Mouse (Mus musculus) forebrain, embryonic 10.5 days (tissue): ENCODE data around the gene 1700042G07Rik. TPM values are rescaled to one million over a fixed set of nuclear protein-coding genes. Genes with fewer than 3 reads are reported as not detected.

Experiments used
- DNase-seq: peaks from one replicate; pipeline ENCODE4 v3.0.0-alpha.2; 2017; ENCODE audit warnings: low spot score; ENCODE audit errors: extremely low spot score
- H3K27ac ChIP-seq: fragments of 300-500 bp; sonication (generic); 2 replicates; pipeline ENCODE4 v1.5.1; 2016; ENCODE audit warnings: mild to moderate bottlenecking
- H3K27me3 ChIP-seq: fragments of 300-500 bp; sonication (generic); 2 replicates; pipeline ENCODE4 v1.6.1; 2016; ENCODE audit warnings: mild to moderate bottlenecking; ENCODE audit not compliant: poor library complexity, severe bottlenecking
- H3K36me3 ChIP-seq: fragments of 300-500 bp; sonication (generic); replicated peaks from 2 replicates; pipeline ENCODE4 v1.6.1; 2016; ENCODE audit warnings: mild to moderate bottlenecking, moderate library complexity
- H3K4me1 ChIP-seq: fragments of 300-500 bp; sonication (generic); 2 replicates; pipeline ENCODE4 v1.6.1; 2016
- H3K4me3 ChIP-seq: fragments of 300-500 bp; sonication (generic); 2 replicates; pipeline ENCODE4 v1.5.1; 2016; ENCODE audit warnings: mild to moderate bottlenecking, moderate library complexity
- H3K9me3 ChIP-seq: fragments of 300-500 bp; sonication (generic); 2 replicates; pipeline ENCODE4 v1.6.1; 2016; ENCODE audit warnings: mild to moderate bottlenecking, moderate library complexity
- WGBS: fragments of 180-500 bp; shearing (Covaris S2); methylation state at CpG from one replicate; pipeline ENCODE4 v1.1.7; 2016; 5-methylcytosine and 5-hydroxymethylcytosine counted together
- polyA plus RNA-seq: library from polyadenylated mRNA; unstranded; fragments of >200 nt; fragmentation: Nextera tagmentation; extraction: Ambion mirVana; gene quantifications from 2 replicates; pipeline ENCODE4 v1.2.1, GENCODE M21; 2016

The 1700042G07Rik gene
- polyA plus RNA-seq, 1 experiment from 2014 or later = not detected

DNA sequence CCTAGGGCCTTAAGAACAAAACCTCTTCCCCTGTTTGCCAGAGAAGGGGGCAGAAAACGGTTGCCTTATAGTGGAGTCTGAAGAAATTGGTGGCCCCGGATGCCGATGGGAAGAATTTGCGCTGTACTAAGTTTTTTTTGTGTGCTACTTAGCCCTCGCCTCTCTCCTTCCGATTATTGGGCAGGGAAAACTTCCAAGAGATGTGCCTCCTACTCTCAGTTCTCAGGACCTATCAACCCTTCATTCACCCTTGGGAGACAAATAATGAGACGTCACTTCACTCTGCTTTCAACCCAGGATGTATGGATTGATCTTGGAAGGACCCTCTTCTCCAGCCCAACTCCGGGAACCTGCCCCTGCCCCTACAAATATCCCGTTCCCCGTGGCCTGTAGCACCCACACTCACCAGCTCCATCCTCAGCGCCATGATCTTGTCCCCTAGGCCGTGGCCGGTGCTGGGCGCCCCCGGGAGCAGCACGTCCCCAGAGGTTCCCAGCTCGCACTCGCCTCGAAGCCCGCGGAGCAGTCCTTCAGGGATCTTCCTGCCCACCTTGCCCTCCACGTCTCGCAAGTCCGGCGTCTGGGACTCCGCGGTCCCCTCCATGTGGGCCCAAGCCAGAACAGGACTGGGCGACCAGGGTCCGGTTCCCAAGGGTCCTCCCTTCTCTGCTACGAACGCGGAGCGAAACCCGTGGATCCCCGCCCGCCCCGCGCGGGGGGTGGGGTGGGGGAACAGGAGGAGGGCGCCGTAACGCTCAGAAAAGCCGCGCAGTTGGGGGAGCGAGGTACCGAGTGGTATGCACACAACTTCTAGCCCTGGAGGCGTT lies 29.1 kb upstream of the 1700042G07Rik start:
- H3K9me3 ChIP-seq = no peaks in the 10 kb centered on the region; the same call in 1 of the 2 replicates
- H3K36me3 ChIP-seq = no peaks in the 10 kb centered on the region
- peaks cover 25% of the 10 kb centered on the region for H3K4me1 ChIP-seq
- peak overlapping the region; percentile 85 for H3K27ac ChIP-seq
- H3K4me3 ChIP-seq = peak overlapping the region; percentile 82
- peak; percentile 46 for DNase-seq
- peaks cover 38% of the 10 kb centered on the region for H3K27me3 ChIP-seq
- WGBS = under 1% methylated on average over 47 of the region's 47 CpGs

DNA sequence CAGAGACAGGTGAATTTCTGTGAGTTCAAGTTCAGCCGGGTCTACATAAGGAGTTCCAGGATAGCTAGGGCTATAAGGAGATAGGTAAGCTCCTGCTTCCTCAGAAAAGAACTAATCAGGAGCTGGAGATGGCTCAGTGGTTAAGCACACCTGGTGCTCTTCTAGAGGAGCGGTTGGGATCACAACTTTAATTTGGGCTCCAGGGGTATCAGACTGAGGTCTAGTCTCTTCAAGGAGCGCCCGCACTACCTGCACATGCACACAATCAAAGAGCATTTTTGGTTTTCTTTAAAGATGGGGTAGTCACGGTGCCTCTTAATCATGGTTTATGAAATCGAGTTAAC lies 23.4 kb upstream of the 1700042G07Rik start:
- Histone ChIP-seq H3K4me1 (peaks cover 24% of the 10 kb centered on the region), H3K27ac (peak overlapping the region; percentile 96), H3K9me3 (no peaks in the 10 kb centered on the region; the same call in 1 of the 2 replicates), H3K27me3 (peaks cover 9% of the 10 kb centered on the region), H3K36me3 (peaks cover 34% of the 10 kb centered on the region), H3K4me3 (peak overlapping the region; percentile 82)
- no peak for DNase-seq
- 17% methylated on average over 6 of the region's 6 CpGs for WGBS

DNA sequence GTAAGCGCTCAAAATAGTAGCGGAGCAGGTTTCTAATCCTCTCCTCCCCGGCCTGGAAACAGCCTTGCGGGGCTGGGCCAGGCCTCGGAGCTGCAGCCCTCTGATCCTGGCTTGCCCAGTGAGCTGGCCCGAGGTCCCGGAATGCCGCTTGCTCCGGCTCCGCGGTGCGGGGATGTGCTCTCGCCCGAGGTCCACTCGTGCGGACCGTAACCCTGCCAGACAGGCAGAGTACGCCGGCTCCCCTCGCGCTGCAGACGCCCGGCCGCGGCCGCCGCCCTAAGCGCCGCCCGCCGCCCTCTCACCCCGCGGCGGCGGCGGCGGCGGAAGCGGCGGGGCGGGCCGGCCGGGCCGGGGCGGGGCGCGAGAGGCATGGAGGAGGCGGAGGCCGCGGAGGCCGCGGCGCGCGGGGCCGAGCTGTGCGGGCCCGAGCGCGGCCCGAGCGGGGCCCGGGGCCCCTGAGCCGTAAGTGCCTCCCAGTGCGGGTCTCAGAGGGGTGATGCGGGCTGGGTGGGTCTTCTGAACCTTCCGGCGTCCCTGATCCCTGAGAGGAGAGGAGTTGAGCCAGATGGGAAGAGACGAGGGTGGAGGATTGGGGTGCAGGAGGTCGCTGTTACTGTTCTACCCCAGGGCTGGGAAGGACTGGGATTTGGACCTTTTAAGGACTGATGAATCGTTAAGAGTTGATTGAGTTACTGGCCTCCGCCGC lies 22.9 kb upstream of the 1700042G07Rik start:
- Histone ChIP-seq H3K27me3 (peaks cover 4% of the 10 kb centered on the region), H3K36me3 (peaks cover 40% of the 10 kb centered on the region), H3K4me1 (peaks cover 20% of the 10 kb centered on the region), H3K9me3 (no peaks in the 10 kb centered on the region; the same call in 1 of the 2 replicates), H3K27ac (peak overlapping the region; percentile 96), H3K4me3 (peak overlapping the region; percentile 82)
- DNase-seq = peak; percentile 67
- under 1% methylated on average over 73 of the region's 73 CpGs for WGBS

DNA sequence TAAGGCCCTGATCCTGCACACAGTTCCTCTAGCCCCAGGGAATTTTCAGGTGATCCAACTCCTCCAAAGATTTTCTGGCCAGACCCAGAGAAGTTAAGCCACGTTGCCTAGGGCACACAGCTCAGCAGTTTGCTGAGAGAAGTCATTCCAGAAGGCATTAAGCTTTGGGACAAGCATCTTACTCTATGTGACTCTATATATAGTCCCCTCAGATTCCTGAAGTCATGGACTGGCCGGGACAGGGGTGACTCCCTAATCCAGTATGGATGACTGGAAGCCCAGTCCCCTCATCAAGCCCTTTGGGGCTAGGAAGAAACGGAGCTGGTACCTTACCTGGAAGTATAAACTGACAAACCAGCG lies 22.3 kb upstream of the 1700042G07Rik start:
- DNase-seq = no peak
- 26% methylated on average over 4 of the region's 4 CpGs for WGBS
- Histone ChIP-seq H3K9me3 (no peaks in the 10 kb centered on the region; the same call in 1 of the 2 replicates), H3K4me3 (peak overlapping the region; percentile 82), H3K27me3 (no peaks in the 10 kb centered on the region), H3K27ac (peak overlapping the region; percentile 96), H3K4me1 (peaks cover 20% of the 10 kb centered on the region), H3K36me3 (peaks cover 45% of the 10 kb centered on the region)

DNA sequence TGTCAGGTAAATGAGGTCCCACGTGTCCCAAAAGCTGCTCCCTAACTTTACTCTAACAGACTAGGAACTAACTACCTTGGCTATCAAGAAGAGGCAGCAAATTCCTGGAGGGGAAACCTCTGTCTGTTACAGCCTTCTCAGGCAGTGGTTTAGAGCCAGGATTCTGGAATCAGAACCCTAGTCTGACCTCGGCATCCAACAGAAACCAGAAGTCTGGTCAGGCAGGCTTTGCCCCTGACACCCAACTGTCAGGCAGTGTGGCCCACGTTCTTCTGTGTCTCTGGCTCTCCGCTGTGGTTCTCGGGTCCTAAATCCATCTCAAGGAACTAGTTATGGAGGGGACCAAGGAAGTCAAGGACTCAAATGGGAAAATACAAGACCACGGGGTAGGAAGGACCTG lies 21.9 kb upstream of the 1700042G07Rik start, which contains the start of gene Lurap1:
TSS of gene Lurap1 (minus strand) at position 101 of the 400 bp plus-strand sequence.
- Histone ChIP-seq H3K4me3 (peak within 1 kb of the TSS; percentile 82), H3K27me3 (no peaks in the 10 kb centered on the region), H3K36me3 (peaks cover 49% of the 10 kb centered on the region), H3K9me3 (no peaks in the 10 kb centered on the region; the same call in 1 of the 2 replicates), H3K4me1 (peaks cover 20% of the 10 kb centered on the region), H3K27ac (peak within 1 kb of the TSS; percentile 96)
- DNase-seq = no peak
- 84% methylated on average over 6 of the region's 6 CpGs for WGBS

DNA sequence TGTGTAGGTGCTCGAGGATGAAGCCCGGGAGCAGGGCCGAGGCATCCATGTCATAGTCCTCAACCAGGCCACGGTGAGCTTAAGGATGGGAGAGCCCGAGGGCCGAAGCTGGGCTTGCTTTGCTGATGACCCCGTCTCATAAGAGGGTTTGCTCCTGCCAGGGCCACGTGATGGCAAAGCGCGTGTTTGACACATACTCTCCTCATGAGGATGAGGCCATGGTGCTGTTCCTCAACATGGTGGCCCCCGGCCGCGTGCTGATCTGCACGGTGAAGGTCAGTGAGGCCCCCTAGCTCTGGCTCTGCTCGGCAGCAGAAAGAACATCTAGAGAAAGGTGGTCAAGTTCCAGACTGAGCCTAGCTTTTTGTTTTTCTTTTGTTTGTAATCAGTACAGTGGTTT lies 20.5 kb upstream of the 1700042G07Rik start:
- H3K4me3 ChIP-seq = no peak overlapping the region
- H3K9me3 ChIP-seq = no peaks in the 10 kb centered on the region; the same call in 1 of the 2 replicates
- H3K27ac ChIP-seq = no peak overlapping the region
- peaks cover 20% of the 10 kb centered on the region for H3K4me1 ChIP-seq
- 95% methylated on average over 15 of the region's 15 CpGs for WGBS
- no peaks in the 10 kb centered on the region for H3K27me3 ChIP-seq
- peaks cover 63% of the 10 kb centered on the region for H3K36me3 ChIP-seq
- DNase-seq = no peak

DNA sequence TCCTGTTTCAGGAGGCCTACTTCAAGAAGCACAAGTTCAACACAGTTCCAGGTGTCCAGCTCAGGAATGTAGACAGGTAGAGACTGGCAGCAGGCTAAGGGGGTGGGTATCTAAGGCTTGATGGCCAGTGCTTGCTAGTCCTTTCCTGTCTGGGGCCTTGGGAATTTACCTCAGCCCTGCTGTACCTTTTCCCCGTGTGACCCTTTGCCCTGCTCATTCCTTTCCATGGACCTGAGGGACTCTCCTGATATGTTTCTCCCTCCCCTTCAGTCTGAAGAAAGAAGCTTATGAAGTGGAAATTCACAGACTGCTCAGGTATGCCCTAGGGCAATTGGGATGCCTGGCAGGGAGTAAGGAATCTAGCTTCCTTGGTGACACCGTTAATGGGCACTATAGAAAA lies 15.3 kb upstream of the 1700042G07Rik start:
- no peak overlapping the region for H3K27ac ChIP-seq

DNA sequence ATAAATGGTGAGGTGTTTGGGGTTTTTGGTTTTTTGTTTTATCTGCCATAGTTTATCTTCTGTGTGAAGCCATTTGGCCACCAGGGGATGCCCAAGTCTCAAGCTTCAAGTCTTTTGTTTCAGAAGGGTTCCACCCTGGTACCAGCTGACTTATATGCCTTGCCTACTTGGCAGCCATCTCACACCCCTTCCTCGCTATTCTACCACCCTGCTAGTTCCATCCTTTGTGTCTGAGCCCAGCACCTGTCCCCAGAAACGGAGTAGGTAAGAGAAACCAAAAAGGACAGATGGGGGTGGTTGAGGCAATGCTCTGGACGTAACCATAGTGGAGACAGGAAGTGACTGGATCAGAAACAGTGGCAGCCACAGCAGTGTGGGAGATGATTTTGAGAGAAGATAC lies 13.3 kb upstream of the 1700042G07Rik start:
- 76% methylated on average over 3 of the region's 3 CpGs for WGBS
- Histone ChIP-seq H3K27ac (no peak overlapping the region), H3K36me3 (peaks cover 70% of the 10 kb centered on the region), H3K9me3 (no peaks in the 10 kb centered on the region), H3K4me1 (peaks cover 4% of the 10 kb centered on the region; the same call in 1 of the 2 replicates), H3K4me3 (no peak overlapping the region), H3K27me3 (no peaks in the 10 kb centered on the region)
- no peak for DNase-seq

More for the DNA sequence above, 15.3 kb upstream of the 1700042G07Rik start:
- WGBS = 93% methylated on average over 2 of the region's 2 CpGs
- Histone ChIP-seq H3K27me3 (no peaks in the 10 kb centered on the region), H3K4me1 (no peaks in the 10 kb centered on the region), H3K4me3 (no peak overlapping the region), H3K36me3 (peaks cover 90% of the 10 kb centered on the region), H3K9me3 (no peaks in the 10 kb centered on the region)
- DNase-seq = no peak

DNA sequence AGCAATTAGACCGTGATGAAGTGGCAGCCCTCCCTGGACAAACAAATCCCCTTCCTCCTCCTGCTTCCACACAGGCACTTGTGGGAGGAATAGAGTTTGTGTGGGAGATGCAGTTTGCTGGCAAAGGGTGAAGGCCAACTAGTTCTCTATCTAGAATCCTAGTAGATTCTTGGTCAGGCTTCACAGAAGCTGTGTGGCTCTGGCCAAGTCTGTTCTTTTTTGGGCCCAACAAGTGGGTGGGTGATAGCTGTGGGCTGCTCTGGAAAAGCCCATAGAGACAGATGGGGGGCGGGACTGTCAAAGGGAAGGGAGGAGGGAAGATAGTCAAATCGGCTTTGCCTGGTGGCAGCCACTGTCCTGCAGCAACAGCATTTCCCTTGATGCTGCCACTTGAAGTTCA lies 12.4 kb upstream of the 1700042G07Rik start:
- H3K4me1 ChIP-seq = peaks cover 13% of the 10 kb centered on the region; the same call in 1 of the 2 replicates
- H3K27me3 ChIP-seq = no peaks in the 10 kb centered on the region
- H3K36me3 ChIP-seq = peaks cover 61% of the 10 kb centered on the region
- 85% methylated on average over 3 of the region's 3 CpGs for WGBS
- no peak overlapping the region for H3K4me3 ChIP-seq
- H3K9me3 ChIP-seq = no peaks in the 10 kb centered on the region
- no peak for DNase-seq
- H3K27ac ChIP-seq = no peak overlapping the region

DNA sequence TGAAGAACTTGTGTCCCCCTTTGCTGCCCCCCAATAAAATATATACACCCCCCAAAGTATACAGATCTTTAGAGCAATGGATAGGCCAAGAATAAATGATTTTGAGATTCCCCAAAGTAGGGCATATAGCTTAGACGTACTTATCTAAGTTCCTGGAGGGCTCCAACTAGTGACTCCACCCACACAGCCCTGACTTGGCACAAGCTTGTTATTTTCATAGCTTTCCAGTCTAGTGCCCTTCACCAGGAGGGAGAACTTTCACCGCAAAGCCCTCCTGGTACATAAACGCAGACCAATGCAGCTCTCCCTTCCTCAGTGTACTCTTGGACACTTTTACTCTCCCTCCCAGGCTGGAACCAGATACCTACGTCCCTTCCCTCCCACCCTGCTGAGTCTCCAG lies 11.0 kb upstream of the 1700042G07Rik start:
- no peak overlapping the region for H3K4me3 ChIP-seq
- 86% methylated on average over 4 of the region's 4 CpGs for WGBS
- peaks cover 48% of the 10 kb centered on the region for H3K36me3 ChIP-seq
- no peaks in the 10 kb centered on the region for H3K27me3 ChIP-seq
- no peak for DNase-seq
- H3K9me3 ChIP-seq = no peaks in the 10 kb centered on the region
- H3K4me1 ChIP-seq = peaks cover 21% of the 10 kb centered on the region; the same call in 1 of the 2 replicates
- no peak overlapping the region for H3K27ac ChIP-seq

DNA sequence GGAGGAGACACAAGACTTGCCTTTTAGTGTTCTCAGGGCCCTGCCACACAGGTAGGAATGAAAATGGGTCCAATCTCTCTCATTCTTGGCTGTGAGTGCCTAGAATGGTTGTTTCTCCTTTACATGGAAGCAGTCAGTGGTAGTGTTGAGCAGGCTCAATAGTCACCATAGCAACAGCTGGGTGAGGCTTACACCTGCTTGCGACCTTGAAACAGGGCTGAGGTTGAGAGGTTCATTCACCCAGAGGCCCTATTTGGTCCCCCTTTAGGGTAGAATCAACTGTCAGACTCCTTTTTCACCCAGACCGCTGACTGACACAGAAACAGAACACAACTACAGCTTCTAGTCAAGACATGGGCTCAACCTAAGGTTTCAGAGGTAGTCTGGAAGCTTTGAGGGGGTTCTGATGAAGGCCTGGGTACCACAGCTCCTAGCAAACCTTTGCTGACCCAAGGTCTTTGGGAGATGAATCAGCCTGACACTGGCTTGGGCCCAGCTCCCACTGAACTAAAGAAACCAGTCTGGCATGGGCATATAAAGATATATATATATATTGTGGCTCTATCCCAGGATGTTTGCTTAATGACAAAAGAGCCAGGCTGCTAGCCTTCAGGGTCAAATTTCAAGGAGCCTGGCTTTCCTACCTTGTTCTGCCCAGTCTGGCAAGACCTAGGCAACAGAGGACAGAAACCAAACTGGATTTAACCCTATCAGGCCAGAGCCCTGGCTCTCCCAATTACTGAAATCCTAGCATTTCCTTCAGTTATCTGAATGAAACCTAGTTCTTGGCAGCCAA lies 8.2 kb upstream of the 1700042G07Rik start:
- Histone ChIP-seq H3K27me3 (no peaks in the 10 kb centered on the region), H3K9me3 (no peaks in the 10 kb centered on the region), H3K4me1 (peaks cover 21% of the 10 kb centered on the region; the same call in 1 of the 2 replicates), H3K4me3 (no peak overlapping the region), H3K36me3 (peaks cover 20% of the 10 kb centered on the region), H3K27ac (no peak overlapping the region)
- 87% methylated on average over 2 of the region's 2 CpGs for WGBS
- no peak for DNase-seq

DNA sequence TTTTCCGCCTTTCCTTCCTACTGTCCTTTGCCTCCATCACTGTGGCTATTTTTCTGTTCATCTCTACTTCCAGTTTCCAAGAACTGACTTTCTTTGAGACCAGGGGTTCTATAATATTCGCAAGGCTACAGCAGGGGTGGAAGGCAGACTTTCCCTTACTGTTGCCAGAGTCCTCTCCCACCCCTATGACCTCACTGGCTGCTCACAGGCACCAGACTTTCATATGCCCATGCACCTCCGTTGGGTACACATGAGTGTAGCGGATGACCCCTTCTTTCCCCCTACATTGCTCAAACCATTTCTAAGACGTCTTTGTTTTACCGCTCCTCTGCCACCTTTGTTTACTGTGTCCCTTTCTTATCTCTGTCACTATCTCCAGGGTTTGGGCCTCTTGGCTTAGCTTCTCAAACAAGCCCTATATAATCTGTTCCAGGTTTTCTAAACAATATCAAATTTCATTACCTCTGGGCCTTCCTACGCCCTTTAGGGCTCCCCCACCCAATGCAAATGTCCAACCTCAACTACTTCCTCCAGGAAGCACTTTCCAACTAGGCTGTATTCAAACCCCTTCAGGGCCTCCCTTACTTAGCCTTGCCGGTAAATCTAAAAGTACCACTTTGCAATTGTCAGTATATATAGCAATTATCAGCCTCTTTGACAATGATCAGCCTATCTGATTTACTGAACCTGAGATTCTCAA lies 7.3 kb upstream of the 1700042G07Rik start:
- Histone ChIP-seq H3K4me3 (no peak overlapping the region), H3K27me3 (no peaks in the 10 kb centered on the region), H3K27ac (no peak overlapping the region), H3K4me1 (peaks cover 21% of the 10 kb centered on the region; the same call in 1 of the 2 replicates), H3K9me3 (no peaks in the 10 kb centered on the region), H3K36me3 (peaks cover 11% of the 10 kb centered on the region)
- 70% methylated on average over 8 of the region's 8 CpGs for WGBS
- no peak for DNase-seq
